Mouse (Mus musculus): ENCODE data around the gene Eme1.

DNA sequence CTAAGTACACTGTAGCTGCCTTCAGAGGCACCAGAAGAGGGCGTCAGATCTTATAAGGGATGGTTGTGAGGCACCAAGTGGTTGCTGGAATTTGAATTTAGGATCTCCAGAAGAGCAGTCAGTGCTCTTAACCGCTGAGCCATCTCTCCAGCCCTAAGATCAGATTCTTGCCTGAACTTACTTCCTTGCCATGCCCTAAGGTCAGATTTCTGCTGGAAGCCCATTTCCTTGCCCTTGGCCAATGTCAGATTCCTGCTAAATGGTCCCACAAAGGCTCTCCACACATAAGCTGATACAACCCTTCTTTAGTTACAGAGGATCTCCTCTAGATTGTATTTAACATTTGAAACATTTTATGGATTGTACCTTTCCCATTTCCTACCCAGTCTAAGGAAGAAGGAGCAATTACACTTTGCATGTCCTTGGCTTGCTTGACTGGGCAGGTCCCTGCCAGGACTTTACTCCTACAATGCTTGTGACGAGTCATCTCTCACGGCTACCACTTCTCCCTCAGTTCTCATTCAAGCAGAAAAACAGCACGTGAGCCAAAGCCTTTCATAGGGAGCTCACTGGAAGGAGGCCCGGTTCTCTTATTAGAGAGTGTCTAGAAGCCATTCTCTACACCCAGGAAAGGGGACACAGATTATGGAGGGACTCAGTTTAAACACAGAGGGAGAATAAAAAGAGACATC lies 32.9 kb downstream of the Eme1 start:
- TF ChIP-seq CTCF (IDR thresholded peaks at IDR 0.05; ENCODE audit: low read depth) (no peak), EP300 (IDR thresholded peaks at IDR 0.05; ENCODE audit: low read depth) (no peak)

Measured in heart, postnatal 0 days (tissue).